Mouse (Mus musculus) yolk sac, embryonic 10.5 days (tissue): ENCODE results near the gene Map3k4.
"Not testable (repeated sequence)": the region's sequence is repeated elsewhere in the genome, so short reads cannot be mapped to it uniquely, and the experiment has no call there.

ENCODE experiments used
- DNase-seq: peaks from one replicate; pipeline ENCODE4 v3.0.0-alpha.2; 2017; ENCODE audit warnings: low spot score

Gene Map3k4

DNA sequence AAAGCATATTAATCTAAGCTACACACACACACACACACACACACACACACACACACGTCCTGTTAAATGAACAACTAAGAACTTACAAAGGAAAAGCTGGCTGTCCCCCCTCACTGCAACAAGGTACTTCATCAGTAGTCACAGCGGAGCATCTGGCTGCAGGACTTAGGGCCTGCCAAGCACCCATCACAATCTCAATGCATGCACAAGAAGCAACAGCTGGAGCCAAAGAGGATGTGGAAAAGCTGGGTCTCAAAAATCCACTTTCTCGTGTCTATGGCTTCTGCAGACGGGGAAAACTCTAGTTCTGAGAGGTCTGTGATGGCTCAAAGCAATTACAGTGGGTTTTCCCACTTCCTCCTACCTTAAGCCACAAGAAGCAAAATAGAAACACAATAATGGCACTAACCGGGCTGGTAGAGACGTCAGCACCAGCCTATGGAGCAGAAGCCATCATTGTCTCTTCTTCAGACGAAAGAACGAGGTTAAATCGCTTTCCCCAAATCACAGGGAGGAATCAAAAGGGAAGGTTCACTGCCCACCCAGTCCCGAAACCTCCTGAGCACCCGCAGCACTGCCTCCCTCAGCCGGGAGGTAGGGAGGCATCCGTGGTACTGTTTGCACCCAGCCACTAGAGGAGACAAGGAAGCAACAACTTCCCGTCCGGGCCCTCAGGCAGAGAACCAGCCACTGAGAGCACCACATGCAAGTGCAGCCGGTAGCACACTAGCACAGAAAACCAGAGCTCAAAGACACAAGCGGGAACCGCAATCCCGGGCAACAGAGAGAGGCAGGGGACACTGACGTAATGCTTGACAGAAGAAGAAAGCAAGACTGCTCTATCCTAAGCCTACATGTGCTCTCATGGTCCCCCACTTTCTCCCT lies 11.1 kb downstream of the Map3k4 start:
- DNase-seq: no peak

DNA sequence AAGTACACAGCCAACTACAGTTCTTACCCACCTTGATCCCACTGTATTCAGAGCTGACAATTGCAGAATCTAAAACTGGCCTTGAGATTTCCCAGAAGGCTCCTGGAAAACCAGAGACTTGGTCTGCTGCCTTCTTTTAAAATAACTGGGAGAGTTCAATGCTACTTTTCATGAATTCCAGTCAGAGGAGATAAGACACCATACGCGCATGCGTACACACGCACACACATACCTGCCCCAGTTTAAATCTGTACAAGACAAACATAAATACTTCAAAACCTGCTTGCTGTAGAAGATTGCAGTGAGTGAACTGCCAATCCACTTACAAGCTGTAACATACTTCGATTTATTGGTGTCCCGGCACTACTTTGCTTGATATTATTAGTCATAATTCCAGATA lies 13.9 kb downstream of the Map3k4 start:
- no peak for DNase-seq

DNA sequence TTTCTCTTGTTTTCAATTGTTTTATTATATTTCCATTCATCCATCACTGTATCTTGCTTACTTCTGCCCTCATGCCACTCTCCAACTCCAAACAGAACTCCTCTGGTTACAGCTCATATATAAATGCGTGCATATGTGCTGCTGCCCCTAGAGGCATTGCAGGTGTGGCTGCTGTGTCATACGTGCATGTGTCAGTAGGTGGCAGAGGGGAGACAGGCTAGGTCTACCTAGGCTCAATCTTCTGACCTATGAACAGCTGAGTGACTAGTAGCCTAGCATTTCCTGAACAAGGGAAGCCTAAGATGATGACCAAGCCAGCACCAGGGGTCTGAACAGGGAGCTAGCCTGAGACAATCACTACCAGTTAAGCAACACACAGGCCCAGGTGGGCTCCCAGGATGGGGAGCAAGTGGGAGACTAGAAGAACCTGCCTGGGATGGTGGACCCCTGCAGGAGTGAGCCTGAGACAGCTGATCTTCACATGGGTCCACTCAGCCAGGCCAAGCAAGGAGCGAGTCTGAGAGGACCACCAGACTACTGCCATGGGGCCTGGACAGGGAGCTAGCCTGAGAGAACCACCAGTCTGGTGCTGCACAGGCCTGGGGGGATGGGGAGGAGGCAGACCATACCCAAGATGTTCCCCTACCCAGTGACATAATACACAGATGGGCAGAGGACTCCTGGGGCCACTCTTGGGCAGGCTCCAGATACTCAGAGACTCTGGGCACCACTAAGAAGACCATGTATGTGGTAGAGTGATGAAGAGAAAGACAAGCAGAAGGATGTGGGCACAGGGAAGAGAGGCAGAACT lies 17.5 kb downstream of the Map3k4 start:
- DNase-seq: peak; percentile 67

DNA sequence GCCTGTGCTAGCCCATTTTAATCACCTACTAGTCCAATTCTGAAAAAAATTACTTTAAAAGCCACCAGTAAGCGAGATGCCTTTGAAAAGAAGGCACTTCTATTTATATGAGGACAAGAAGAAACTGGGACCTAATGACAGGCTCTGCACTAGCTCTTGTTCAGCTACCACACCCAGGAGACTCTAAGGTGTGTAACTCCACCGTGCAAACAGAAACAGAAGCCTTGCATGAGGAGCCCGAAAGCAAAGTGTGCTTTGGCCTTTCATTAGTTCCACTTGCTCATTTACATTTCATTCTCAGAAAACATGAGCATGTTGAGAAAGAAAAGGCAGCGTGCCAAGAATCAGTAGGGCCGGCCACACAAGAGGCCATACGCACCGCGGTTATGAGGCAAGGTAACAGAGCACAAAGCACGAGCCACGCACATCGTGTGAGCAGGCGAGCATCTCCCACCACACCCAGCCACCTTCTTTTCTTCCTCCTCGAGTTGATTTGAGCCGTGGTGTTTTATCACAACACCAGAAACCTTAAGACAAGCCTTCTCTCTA lies 18.4 kb downstream of the Map3k4 start:
- DNase-seq: no peak

DNA sequence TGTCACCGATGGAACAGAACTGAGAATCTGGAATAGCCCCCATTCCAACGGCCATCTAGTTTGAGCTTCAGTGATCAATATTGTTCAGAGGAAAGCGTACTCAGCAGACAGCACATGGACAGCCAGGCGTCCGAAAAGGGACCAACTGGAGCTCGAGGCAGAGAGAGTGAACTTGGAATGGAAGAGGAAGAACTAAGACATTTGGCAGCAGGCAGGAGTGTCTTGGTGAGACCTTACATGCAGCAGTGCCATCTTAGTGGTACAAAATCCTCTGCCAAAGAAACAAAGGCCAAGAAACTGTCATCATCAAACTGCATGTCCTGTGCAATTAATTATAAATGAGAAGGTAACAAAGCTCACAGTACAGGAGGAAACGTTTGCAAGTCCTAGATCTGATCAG lies 19.2 kb downstream of the Map3k4 start:
- no peak for DNase-seq

GRCm38 (mm10) chr17:12297978-12298377 lies 20.6 kb downstream of the Map3k4 start:
- DNase-seq: peak; percentile 77

GRCm38 (mm10) chr17:12297292-12297691 lies 21.3 kb downstream of the Map3k4 start:
- peak; percentile 62 for DNase-seq

DNA sequence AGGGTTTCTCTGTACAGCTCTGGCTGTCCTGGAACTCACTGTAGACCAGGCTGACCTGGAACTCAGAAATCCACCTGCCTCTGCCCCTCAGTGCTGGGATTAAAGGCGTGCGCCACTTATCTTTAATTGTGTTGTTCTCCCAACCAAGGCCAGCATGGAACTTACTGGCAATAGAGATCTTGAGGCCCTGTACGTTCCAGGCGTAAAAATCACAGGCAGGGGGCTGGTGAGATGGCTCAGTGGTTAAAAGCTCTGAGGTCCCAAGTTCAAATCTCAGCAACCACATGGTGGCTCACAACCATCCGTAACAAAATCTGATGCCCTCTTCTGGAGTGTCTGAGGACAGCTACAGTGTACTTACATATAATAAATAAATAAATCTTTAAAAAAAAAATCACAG lies 22.7 kb downstream of the Map3k4 start:
- DNase-seq: not testable (repeated sequence)

DNA sequence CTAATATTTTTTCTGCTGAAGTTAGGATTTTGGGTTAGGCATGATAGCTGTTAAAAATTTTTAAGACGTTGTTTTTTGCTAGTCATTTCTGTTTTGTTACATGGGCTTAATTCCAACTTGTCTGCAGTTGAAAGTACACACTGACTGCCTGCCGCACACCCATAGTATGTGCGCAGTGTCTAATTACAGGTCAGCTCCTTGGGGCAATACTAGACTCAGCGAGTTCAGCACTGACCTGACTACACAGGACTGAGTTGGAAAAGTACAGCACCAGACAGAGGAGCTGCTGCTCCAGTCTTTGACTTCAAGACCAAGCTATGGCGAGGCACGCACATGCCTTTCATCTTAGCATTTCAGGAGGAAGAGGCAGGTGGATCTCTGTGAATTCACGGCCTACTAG lies 24.2 kb downstream of the Map3k4 start:
- DNase-seq: no peak

GRCm38 (mm10) chr17:12293571-12293970 lies 25.0 kb downstream of the Map3k4 start:
- no peak for DNase-seq

GRCm38 (mm10) chr17:12292877-12293276 lies 25.7 kb downstream of the Map3k4 start:
- DNase-seq: no peak

DNA sequence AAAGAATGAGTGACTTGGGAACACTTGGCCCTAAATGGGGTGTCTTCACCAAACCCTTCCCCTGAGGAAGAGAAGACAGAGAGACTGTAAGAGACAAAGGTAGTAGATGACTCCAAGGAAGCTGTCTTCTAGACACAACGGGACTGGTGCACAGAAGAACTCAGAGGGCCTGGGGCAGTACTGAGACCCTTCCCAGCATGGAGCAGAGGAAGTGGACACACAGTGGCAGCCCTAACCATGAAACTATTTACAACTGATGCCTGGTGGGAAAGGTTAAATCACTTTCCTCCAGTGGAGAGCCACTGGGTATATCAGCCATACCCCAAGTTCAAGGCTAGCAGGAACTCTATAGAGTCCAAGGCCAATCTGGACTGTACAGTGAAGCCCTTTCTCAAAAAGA lies 26.2 kb downstream of the Map3k4 start:
- no peak for DNase-seq

GRCm38 (mm10) chr17:12291151-12291550 lies 27.4 kb downstream of the Map3k4 start:
- DNase-seq: no peak

DNA sequence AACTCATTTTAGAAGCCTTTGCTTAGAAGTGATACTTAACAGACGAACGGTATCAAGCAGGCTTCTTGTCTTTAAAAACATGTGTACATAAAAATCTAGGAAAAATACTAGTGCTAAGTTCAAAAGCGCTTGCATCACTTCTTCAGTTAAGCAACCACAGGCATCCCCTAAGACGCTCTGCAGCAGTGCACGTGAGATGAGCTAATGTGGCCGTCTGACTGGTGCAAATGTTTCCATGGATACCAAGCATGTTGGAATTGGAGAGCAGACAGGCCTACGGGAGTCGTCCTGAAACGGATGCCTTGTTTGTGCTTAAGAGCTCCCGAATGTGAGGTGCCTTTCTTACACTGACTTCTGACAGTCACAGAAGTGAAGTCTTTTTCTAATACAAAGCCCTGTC lies 27.9 kb downstream of the Map3k4 start:
- peak; percentile 36 for DNase-seq

- not testable (repeated sequence) for DNase-seq
These were observed 28.8 kb downstream of the Map3k4 start for GRCm38 (mm10) chr17:12289836-12290235.

GRCm38 (mm10) chr17:12288871-12289270 lies 29.7 kb downstream of the Map3k4 start:
- DNase-seq: no peak

DNA sequence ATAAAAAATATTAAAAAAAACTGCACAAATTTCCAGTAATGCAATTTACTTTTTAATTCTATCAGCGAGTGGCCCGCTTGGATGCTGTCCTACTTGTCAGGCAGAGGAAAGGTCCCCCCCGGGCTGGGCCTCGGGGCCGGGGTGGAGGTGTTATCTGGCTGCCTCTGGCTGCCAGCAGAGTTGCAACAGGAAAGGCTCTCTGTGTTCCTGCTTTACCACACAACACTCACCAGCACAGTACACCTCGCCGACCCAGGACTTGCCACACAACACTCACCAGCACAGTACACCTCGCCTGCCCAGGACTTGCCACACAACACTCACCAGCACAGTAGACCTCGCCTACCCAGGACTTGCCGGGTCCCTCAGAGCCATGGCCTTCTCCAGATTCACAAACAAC lies 38.8 kb downstream of the Map3k4 start:
- no peak for DNase-seq

DNA sequence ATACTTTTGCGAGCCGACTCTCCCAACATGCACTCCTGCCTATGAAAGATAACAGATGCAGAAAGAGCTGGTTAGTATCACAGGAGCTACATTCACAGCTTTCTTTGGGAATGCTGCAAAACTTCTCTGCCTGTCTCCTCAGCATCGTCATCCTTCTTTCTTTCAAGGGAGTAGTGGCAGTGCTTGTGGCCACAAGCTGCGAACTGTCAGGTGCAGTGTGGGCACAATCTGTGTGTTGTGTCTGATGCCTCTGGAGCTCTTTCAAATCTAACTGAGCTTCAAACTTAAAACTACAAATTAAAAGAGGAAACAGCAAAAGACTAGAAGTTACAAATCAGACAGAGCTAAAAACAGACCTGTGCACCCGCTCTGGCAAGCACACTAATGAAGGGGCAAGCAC lies 40.5 kb downstream of the Map3k4 start:
- DNase-seq: no peak

DNA sequence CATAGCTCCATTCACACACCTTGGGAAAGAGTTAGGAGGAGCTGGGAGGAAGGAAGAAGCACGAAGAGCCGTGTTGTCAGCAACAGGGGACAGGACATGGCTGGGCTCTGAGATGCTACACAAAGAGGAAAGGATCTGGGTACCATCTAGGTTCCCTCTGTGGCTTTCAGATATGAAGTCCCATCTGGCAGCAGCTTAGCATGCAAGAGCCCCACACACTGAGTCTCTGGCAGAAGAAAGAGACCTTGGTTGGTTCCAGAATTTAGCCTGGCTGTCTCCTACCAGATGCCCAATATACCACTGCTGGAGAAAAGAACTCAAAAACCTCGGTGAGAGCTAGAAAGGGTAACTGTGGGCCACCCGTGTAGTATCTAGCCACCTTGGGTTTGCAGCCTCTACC lies 41.3 kb downstream of the Map3k4 start:
- no peak for DNase-seq

- DNase-seq: no peak
These were observed 41.9 kb downstream of the Map3k4 start for GRCm38 (mm10) chr17:12276496-12277200.

- no peak for DNase-seq
These were observed 42.8 kb downstream of the Map3k4 start for GRCm38 (mm10) chr17:12275756-12276155.

DNA sequence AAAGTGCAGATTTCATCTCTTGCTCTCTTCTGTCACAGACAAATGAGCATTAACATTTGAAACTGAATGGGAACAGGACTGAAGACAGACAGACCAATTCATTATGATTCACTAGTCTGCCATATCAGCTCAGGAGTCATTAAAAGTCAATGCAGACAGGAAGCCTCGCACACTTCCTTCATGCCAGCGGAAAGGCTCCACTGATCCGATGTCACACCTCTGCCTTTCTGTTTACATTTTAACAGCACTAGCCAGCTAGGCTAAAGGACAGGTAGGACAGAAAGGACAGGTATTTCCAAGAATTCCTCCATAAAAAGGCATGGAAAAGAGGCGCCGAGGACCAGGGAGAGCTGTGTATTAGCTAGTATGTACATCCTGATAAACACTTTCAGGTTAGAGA lies 45.6 kb downstream of the Map3k4 start:
- peak; percentile 43 for DNase-seq
